Mouse (Mus musculus): ENCODE results near the gene Fam43a.

The Fam43a gene

DNA sequence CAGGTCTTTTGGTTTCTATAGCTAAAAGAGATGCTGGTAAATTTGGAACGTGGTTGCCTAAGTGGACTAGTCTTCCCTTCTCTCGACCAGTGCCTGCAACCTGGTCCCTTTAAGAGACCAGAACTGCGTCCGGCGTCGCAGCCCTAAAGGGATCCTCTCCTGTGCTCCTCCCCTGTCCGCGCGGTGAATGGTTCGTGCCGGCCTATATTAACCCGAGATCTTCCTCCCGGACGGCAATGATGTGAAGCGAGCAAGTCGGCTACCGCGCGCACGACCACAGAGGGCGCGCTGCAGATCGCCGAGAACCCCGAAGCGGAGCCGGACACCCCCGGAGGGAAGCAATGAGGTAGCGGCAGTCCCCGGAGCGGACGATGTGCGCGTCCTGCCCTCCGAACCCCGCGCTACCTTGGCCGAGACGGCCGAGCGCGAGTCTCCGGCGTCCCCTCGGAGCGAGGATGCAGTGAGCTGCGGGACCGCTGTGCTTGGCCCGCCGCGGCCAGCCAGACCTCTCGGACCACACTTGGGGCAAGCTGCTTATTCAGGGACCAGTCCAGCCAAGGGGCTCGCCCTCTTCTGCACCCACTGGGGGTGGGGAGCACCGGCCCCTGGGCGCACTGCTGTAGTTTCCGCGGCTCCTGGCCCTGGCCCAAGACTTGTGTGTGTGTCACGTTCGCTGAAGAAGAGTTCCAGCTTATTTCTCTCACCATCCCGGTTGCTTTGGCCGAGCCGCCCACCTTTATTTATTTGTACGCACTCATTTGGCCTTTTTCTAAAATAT is at the start of gene Fam43a:
Fam43a (plus strand) TSS at position 233 of the 778 bp plus-strand sequence.
- peak; percentile 78 for DNase-seq (ENCODE audit: low spot score)

DNA sequence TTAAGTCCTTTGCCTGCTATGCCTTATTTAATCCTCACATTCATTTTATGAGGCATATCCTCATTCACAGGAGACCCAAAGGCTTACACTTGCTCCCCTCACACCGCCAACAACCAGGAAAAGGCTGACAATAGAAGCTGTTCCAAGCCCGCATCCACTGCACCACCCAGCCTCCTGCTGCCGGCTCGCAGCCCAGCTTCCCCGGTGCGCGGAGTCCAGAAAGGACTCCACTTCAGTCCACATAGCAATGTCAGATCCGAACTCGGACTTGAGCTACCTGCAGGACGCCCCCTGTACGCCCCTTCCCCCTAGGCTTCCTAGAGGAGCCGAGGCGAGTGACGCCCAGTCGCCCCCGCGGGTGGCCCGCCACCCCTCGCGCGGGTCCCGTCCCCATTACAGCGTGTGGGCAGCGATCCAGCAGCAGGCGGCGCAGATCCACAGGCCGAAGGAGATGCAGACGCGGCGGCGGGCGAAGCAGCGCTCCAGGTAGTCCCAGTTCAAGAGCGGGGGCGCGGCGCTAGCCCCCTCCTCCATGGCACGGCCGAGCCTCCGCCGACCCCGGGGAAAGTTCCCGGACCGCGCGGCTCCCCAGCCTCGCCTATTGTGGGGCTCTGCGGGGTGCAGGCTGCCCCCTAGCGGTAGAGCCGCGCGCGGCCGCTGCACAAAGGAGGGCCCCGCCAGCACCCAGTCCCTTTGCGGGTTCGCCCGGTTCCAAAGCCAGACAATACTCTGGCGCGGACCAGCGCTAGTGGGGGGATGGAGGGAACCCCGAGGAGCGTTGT is 49.4 kb upstream of the Fam43a start:
- peak; percentile 79 for DNase-seq (ENCODE audit: low spot score)

DNA sequence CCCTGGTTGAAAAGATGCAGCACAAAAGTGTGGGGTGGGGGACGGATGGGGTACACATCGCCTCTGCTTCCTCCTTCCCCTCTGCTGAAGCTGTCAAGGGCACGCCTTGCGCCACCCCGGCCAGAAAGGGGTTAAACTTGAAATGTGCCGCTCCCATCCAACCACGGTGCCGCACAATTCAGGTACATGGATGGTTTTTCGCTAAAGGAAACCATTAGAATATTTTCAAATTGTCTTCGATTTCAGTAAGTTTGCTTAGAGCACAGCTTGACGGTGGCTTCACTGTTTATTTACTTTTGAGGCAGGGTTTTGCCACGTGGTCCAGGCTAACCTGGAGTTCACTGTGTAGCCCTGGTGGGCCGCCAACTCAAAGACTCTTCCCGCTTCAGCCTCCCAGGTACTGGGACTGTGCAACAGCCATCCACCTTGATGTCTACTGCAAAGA is 48.8 kb upstream of the Fam43a start, which contains the start of gene Tmem44:
Tmem44 (minus strand) TSS at position 95 of the 445 bp plus-strand sequence.
- DNase-seq (ENCODE audit: low spot score) = no peak

DNA sequence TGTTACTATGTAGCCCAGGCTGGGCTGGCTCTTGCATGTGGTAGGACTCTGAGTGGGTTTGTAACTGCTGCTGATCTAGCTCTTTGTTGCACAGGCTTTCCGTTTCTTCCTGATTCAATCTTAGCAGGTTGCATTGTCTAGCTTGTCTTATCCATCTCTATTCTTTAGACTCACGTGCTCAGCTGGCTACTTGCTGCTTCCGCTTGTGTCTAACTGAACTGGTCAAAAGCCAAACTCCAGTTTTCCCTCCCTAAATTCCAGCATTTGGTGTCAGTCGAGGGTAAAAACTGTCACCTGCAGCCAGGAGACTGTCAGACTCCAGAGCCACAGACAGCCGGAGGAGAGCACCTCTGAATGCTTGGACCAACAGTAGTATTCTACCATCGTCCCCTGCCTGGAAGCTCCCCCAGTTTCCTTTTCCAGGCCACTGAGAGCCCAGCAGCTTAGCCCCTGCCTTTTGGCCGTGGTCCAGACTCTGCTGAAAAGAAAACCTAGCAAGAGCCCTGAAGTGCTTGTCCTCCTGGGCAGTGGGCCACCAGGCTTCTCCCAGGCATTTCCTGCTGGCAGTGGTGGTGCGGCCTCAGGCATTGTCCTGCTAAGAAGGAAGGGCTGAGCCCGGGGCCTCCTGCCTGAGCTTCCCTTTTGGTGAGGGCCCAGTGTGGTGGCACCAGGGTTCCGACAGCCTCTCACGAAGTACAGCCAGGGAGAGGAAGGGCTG is 46.7 kb upstream of the Fam43a start:
- DNase-seq (ENCODE audit: low spot score) = peak; percentile 71

DNA sequence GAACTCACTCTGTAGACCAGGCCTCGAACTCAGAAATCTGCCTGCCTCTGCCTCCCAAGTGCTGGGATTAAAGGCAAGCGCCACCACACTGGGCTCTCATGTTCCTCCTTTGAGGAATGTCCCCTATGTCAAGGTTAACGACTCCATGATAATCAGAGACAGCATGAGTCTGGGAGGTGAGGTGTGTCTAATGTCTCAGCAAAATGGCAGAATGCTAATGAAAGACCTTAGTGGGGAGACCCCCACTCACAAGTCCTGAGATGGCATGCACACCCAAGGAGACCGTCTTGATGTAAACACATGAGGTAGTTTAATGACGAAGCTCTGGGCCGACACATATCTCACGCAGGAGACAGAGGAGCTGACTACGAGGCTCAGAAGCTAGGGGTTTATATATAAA is 45.4 kb upstream of the Fam43a start:
- no peak for DNase-seq (ENCODE audit: low spot score)

DNA sequence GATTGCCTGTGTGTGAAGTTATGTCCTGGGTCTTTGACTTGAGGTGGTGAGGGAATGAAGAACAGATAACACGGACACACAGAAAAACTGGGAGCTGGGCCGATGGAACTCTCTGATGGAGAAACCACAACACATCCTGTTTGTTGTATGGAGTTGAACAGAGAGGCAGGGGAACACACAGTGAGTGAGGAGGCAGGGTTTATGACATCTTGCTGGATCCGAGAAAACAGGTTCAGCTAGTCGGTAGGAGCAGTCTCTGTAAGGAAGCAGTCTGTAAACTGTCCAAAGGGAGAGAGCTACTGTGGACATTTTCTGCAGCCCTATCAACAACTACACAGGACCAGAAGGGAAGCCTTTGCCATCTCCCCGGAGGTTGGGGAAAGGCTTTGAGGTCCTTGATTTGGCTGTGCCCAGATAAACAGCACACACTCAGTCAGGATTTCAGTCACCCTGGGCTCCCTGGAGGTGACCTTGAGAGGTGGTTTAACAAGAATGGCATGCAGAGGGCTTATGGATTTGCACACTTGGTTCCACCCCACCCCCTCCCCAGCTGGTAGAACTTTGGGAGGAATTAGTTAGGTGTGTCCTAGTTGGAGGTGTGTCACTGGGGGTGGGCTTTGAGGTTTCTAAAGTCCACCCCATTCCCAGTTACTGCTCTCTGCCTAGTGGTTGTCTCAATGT is 40.1 kb upstream of the Fam43a start:
- no peak for DNase-seq (ENCODE audit: low spot score)

DNA sequence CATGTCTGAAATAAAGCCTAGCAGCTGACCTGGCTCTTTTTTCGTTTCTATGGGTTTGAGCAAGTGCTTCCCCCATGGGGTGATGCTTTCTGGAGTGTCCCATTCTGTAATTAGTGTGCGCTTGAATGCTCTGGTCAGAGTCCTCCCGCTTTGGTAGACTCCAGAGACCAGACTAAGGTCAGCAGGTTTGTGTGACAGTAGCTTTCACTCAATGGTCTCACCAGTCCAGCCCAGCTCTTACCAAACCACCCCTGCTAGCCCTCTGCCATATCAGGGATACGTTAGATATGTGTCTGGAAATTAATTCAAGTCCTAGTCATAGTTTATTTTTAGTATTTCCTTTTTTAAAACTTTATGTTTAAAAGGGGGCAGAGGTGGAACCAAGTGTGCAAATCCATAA is 38.9 kb upstream of the Fam43a start:
- no peak for DNase-seq (ENCODE audit: low spot score)

DNA sequence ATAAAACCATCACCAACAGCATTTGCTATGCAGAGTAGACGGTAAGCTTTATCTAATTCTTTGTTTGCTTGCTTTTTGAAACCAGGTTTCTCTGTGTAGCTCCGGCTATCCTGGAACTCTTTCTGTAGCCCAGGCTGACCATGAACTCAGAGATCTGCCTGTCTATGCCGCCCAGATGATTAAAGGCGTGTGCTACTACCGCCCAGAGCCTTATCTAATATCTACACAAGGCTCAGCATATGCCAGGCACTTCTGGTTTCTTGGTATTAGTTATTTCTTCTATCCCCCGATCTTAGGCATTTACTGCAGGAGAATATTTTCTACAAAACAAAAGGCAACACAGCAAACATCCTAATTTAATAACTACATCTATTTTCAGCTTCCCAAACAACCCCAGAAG is 33.9 kb upstream of the Fam43a start:
- DNase-seq (ENCODE audit: low spot score) = no peak

DNA sequence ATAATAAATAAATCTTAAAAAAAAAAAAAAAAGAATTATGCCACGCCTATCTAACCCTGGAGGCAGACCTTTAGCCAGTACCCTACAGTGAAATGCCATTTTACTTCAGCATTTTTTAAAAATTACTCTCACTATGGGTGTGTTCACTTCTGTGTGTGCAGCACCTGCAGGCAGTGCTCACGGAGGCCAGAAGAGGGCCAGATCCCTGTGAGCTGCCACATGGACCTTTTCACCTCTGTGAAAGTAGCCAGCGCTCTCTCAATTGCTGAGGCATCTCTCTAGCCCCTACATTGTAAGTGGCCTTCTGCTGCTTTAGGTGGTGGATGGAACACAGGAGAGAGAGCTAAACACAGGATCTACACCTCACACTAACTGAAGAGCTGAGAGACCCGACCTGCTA is 29.4 kb upstream of the Fam43a start:
- DNase-seq (ENCODE audit: low spot score) = no peak

DNA sequence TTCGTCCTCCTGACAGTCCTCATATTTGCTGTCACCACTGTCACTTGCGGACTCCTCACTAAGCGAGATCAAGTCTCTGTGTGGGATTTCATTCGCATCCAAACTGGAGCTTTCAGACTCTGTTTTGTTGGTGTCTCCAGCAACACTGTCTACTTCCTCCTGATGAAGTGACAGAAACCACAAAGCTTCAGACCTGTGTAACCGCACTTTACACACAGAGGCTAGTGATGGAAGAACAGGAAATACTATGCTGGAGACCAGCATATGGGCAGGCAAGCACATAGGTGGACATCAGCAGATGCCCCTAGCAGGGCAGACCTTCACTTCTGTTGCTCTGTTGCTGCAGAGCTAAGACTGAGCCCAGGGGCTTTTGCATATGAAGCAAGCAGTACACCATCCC is 28.1 kb upstream of the Fam43a start:
- no peak for DNase-seq (ENCODE audit: low spot score)

DNA sequence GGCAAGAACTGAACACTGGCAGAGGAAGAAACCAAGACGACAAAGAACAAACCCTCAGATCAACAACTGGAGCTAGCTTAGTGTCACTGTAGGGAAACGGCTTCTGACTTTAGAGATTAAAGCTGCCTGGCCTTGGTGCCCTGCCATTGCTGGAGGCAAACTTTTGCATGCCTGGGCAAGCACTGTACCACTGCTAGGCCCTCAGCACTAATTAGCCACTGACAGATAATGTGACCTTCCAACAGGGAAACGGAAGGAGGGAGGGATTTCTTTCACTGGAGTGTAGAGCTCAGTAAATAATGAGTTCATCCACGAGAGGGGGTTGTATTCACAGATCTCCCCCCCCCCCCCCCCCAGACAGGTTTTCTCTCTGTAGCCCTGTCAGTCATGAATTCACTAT is 27.3 kb upstream of the Fam43a start:
- no peak for DNase-seq (ENCODE audit: low spot score)

DNA sequence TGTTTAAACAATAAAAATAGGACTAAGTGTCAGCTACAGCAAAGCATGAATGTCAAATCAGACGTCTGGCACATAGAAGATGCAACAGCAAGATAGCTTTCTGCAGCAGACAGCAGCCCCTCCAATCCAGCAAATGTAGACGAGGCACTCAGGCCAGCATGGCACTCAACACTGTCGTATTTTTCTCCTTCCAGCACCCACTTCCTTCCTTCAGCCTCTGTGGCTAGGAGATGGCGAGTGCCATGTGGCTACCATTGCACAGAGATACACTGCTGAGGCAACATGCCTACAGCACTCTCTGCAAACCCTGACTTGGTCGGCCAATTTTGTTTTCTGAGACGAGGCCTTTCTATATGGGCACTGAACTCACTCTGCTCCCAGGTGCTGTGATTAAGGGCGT is 23.7 kb upstream of the Fam43a start:
- no peak for DNase-seq (ENCODE audit: low spot score)

DNA sequence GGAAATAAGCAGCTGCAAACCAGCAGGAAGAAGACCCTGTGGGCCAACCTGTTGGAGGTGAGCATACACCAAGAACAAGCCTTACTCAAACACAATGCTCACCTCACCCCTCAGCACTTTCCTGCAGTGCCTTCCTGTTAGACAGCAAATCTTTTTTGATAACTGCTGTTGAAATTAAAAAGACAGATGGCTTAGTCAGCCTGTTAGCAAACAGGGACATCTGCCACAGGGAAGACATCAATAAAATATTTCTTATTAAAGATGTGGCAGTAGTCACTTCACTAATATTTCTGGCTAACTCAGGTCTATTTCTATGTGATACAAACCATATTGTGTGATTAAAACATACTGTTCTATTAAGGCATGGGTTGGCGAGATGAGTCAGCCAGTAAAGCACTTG is 23.1 kb upstream of the Fam43a start:
- no peak for DNase-seq (ENCODE audit: low spot score)

DNA sequence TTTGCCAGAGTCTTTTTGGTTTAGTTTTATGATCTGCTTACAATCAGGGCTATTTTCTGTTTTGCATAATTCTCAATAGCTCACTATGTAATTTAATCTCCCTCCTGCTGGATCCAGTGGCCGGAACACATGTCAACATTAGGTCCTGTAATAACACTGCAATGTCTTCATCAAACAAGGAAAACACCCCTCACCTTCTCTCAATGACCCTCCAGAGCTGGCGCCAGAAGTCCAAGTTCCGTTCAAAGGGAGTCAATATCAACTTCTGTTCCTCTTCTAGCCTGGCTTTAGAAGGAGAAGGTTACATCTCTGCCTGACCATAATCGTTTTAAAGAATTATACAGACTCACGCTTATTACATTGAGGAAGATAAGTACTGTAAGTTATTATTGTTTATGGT is 18.8 kb upstream of the Fam43a start:
- no peak for DNase-seq (ENCODE audit: low spot score)

DNA sequence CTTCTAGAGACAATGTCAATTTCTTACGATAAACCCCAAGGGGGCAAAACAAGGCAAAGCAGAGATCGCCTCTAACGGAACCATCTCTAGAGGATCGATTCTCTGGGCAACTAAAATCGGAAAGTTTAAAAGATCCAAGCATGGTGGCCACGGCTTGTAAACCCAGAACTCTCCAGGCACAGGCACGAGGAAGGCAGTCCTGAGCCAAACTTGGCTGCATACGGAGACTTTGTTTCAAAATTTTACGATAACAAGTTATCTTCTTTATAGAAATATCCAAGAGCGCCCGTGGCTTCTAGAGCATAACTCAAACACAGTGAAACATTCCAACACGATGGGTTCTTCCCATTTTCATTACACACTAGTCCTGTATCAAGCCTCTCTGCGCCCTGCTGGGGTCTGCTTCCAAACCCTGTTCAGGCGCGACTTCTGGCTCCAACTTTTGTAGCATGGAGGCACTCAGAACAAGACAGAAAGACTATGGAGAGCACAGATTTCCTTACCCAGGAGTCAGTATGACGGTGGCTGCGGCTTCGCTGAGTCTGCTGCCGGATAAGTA is 12.5 kb upstream of the Fam43a start:
- DNase-seq (ENCODE audit: low spot score) = no peak

DNA sequence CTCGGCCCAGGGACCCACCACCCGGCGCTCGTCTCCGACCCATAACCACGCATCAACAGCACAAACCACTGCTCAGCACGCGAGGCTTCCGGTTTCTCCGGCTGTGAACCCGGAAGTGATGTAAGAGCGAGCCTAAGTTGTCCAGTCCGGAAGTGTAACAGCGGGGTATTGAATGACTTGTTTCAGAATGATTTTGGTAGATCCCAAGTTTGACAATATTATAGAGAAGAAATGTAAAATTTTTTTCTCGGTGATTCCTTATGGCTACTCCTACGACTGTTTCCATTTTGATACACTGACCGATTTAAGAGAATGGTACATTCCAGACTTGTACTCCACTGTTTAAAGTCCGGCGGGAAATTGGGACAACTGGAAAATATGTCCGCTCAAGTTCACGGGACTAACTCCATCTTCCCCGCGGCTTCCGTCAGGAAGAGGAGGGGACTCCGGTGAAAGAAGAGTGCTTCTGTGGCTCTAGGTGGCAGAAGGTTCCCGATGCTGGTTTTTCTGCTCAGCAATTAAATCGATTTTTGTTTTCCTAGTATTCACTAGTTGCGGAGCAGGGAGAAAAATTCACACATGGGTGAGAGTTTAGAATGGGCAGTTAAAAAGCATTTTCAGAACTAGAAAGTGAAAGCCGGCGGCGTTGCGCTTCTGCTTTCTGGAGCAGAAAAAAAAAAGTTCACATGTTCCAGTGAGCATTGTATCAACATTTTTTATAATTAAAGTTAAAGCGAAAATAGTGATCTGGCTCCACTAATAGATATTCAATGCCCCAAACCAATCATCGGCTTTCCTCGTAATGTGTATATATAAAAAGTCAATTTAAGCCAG is 11.8 kb upstream of the Fam43a start, which contains the start of gene Lsg1:
Lsg1 (minus strand) TSS at position 99 of the 834 bp plus-strand sequence.
- peak; percentile 82 for DNase-seq (ENCODE audit: low spot score)

DNA sequence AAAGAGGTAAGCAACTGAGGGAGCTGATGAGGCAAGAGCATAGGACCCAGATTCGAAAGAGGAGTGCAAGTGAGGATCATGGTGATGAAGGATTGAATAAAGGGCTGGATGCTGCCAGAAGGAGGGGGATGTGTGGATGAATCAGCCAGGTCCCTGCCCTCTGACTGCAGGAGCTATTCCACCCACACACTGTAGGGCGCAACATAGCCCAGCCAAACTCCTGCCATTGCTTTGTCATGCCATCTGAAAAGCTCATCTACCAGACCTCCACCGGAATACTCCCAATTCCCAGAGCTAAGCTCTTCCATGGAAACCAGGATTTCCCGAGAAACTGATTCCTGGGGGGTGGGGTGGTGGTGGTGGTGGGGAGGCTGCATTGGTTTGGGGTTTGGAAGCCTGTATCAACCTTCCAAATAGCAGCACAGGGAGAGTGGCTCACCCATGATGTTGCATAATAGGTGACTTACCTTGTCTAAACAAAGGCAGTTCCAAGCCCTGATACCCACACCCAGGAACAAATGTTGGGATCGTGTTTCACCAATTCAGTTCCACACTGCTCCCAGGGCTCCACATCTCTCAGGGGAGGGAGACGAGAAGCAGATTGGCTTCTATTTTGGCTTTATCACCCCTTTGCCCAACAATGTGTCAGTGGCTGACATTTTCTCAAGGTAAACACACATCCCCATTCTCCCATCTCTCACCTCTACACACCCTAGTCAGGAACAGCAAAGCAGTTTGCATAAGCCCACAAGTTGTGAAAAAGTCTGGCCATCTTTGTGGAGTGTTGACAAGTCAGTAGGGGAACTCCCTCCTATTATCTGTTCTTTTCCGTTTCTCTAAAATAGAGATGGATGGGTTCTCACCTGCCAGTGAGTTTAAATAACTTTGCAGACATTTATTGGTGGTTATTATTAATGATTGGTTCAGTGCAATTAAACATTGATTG is 9.0 kb upstream of the Fam43a start:
- DNase-seq (ENCODE audit: low spot score) = no peak

DNA sequence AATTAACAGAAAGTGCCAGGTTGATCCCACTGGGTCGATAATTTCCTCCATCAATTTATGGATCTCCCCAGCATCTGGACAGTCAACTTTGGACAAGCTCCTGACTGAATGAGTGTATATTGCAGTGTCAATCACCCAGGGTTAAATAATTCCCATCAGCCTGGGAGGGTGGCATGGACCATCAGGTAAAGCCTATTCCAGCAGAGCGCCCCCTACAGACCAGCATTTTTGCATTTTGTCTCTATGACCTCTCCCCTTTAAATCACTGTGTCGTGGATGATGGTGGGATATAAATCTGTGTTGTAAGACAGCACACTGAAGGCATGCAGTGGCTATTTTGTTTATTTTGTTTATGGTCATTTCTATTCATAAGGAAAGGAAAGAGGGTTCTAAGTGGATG is 7.5 kb upstream of the Fam43a start:
- DNase-seq (ENCODE audit: low spot score) = no peak

DNA sequence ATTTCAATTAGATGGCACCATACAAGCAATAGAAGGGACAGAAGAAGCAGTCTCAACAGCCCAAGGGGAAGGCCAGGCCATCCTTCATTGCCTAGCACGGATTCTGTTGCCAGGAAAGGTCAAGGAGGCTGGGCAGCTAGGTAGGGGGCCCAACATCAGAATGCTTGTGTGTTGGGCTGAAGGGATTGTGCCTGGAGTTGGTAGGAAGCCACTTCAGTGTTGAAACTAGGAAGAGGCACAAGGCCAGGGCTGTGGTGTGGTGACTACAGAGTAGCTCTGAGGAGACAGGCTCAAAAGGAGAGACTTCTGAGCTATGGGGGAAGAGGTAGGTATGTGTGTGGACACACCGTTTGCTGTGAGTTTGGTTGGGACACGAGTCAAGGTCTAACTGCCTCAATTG is 4.2 kb upstream of the Fam43a start:
- DNase-seq (ENCODE audit: low spot score) = no peak

All from ovary, postnatal 14 days (tissue).